Mouse (Mus musculus) limb, embryonic 15.5 days (tissue): ENCODE measurements around the gene Gkn1. TPM values are rescaled to one million over a fixed set of nuclear protein-coding genes. Genes with fewer than 3 reads are reported as not detected.

ENCODE experiments used
- ATAC-seq: fragments of 200-750 bp; cut with Nextera tagmentation; 2 replicates; pipeline ENCODE4 v1.8.0; 2017; ENCODE audit warnings: low read depth, moderate TSS enrichment; ENCODE audit not compliant: insufficient number of reproducible peaks, low FRiP score, low TSS enrichment
- H3K27ac ChIP-seq: fragments of 300-500 bp; sonication (generic); 2 replicates; pipeline ENCODE4 v1.5.1; 2015; ENCODE audit warnings: moderate library complexity, mild to moderate bottlenecking, inconsistent platforms
- H3K27me3 ChIP-seq: fragments of 300-500 bp; sonication (generic); 2 replicates; pipeline ENCODE4 v1.6.1; 2015; ENCODE audit warnings: inconsistent platforms
- H3K36me3 ChIP-seq: fragments of 300-500 bp; sonication (generic); 2 replicates; pipeline ENCODE4 v1.6.1; 2015; ENCODE audit warnings: inconsistent platforms
- H3K4me1 ChIP-seq: fragments of 300-500 bp; sonication (generic); 2 replicates; pipeline ENCODE4 v1.6.1; 2015; ENCODE audit warnings: inconsistent platforms
- H3K4me2 ChIP-seq: fragments of 300-500 bp; sonication (generic); 2 replicates; pipeline ENCODE4 v1.6.1; 2015; ENCODE audit warnings: mild to moderate bottlenecking, inconsistent platforms
- H3K4me3 ChIP-seq: fragments of 300-500 bp; sonication (generic); 2 replicates; pipeline ENCODE4 v1.5.1; 2015; ENCODE audit warnings: mild to moderate bottlenecking, inconsistent platforms
- H3K9ac ChIP-seq: fragments of 300-500 bp; sonication (generic); 2 replicates; pipeline ENCODE4 v1.6.1; 2015; ENCODE audit warnings: inconsistent platforms
- H3K9me3 ChIP-seq: fragments of 300-500 bp; sonication (generic); 2 replicates; pipeline ENCODE4 v1.6.1; 2016; ENCODE audit warnings: inconsistent platforms
- WGBS: fragments of 180-500 bp; shearing (Covaris S2); methylation state at CpG from one replicate; pipeline ENCODE4 v1.1.7; 2015; 5-methylcytosine and 5-hydroxymethylcytosine counted together
- polyA plus RNA-seq: library from polyadenylated mRNA; unstranded; fragments of >200 nt; fragmentation: Nextera tagmentation; extraction: Ambion mirVana; gene quantifications from 2 replicates; pipeline ENCODE4 v1.2.1, GENCODE M21; 2015

Gene Gkn1
- not detected in 2 replicates for polyA plus RNA-seq

- Histone ChIP-seq H3K4me3 (no peak within 1 kb of the TSS), H3K27me3 (no peaks in the 10 kb centered on the region), H3K27ac (no peak within 1 kb of the TSS), H3K9me3 (no peaks in the 10 kb centered on the region), H3K4me2 (no peak within 1 kb of the TSS), H3K9ac (no peak within 1 kb of the TSS), H3K36me3 (no peaks in the 10 kb centered on the region), H3K4me1 (no peaks in the 10 kb centered on the region)
- 87% methylated on average over 8 of the region's 8 CpGs for WGBS
- no peak for ATAC-seq
These were observed at the start of gene Gkn1 for GRCm38 (mm10) chr6:87350829-87351228. Gkn1 (minus strand) TSS chr6:87350942.

- no peak overlapping the region for H3K27ac ChIP-seq
- H3K9ac ChIP-seq, result no peak overlapping the region
- 54% methylated on average over 4 of the region's 4 CpGs for WGBS
- no peaks in the 10 kb centered on the region for H3K27me3 ChIP-seq
- H3K4me2 ChIP-seq, result no peak overlapping the region
- ATAC-seq, result no peak
- H3K4me3 ChIP-seq, result no peak overlapping the region
- H3K4me1 ChIP-seq, result no peaks in the 10 kb centered on the region
- no peaks in the 10 kb centered on the region for H3K9me3 ChIP-seq
- no peaks in the 10 kb centered on the region for H3K36me3 ChIP-seq
These were observed 49.3 kb upstream of the Gkn1 start for GRCm38 (mm10) chr6:87399886-87400566.

GRCm38 (mm10) chr6:87399137-87399536 lies 48.4 kb upstream of the Gkn1 start:
- WGBS, result under 1% methylated on average over 5 of the region's 5 CpGs
- Histone ChIP-seq H3K4me1 (no peaks in the 10 kb centered on the region), H3K36me3 (no peaks in the 10 kb centered on the region), H3K9ac (no peak overlapping the region), H3K4me2 (no peak overlapping the region), H3K4me3 (no peak overlapping the region), H3K27ac (no peak overlapping the region), H3K9me3 (no peaks in the 10 kb centered on the region), H3K27me3 (no peaks in the 10 kb centered on the region)
- ATAC-seq, result no peak

GRCm38 (mm10) chr6:87394783-87395182 lies 44.0 kb upstream of the Gkn1 start:
- H3K9me3 ChIP-seq, result no peaks in the 10 kb centered on the region
- no peak for ATAC-seq
- no peak overlapping the region for H3K4me3 ChIP-seq
- H3K27me3 ChIP-seq, result no peaks in the 10 kb centered on the region
- no peak overlapping the region for H3K27ac ChIP-seq
- no peak overlapping the region for H3K9ac ChIP-seq
- no peaks in the 10 kb centered on the region for H3K36me3 ChIP-seq
- no peak overlapping the region for H3K4me2 ChIP-seq
- WGBS, result 84% methylated on average over 9 of the region's 9 CpGs
- no peaks in the 10 kb centered on the region for H3K4me1 ChIP-seq

GRCm38 (mm10) chr6:87393466-87394205 lies 42.9 kb upstream of the Gkn1 start:
- Histone ChIP-seq H3K27me3 (no peaks in the 10 kb centered on the region), H3K4me2 (no peak overlapping the region), H3K4me1 (no peaks in the 10 kb centered on the region), H3K27ac (no peak overlapping the region), H3K9me3 (no peaks in the 10 kb centered on the region), H3K9ac (no peak overlapping the region), H3K4me3 (no peak overlapping the region), H3K36me3 (no peaks in the 10 kb centered on the region)
- ATAC-seq, result no peak
- WGBS, result 61% methylated on average over 8 of the region's 8 CpGs

- H3K4me2 ChIP-seq, result no peak overlapping the region
- H3K9ac ChIP-seq, result no peak overlapping the region
- H3K27me3 ChIP-seq, result no peaks in the 10 kb centered on the region; the same call in 1 of the 2 replicates
- ATAC-seq, result no peak
- no peaks in the 10 kb centered on the region for H3K9me3 ChIP-seq
- no peaks in the 10 kb centered on the region for H3K36me3 ChIP-seq
- WGBS, result 32% methylated on average over 5 of the region's 5 CpGs
- H3K27ac ChIP-seq, result no peak overlapping the region
- H3K4me1 ChIP-seq, result peaks cover 4% of the 10 kb centered on the region; the same call in 1 of the 2 replicates
- no peak overlapping the region for H3K4me3 ChIP-seq
These were observed 38.8 kb upstream of the Gkn1 start for GRCm38 (mm10) chr6:87389455-87389989.

GRCm38 (mm10) chr6:87388877-87389276 lies 38.1 kb upstream of the Gkn1 start, which contains the start of gene Gkn3:
Gkn3 (minus strand) TSS chr6:87388935.
- no peak within 1 kb of the TSS for H3K27ac ChIP-seq
- WGBS, result 70% methylated on average over 7 of the region's 7 CpGs
- H3K36me3 ChIP-seq, result no peaks in the 10 kb centered on the region
- H3K9me3 ChIP-seq, result no peaks in the 10 kb centered on the region
- no peak within 1 kb of the TSS for H3K4me3 ChIP-seq
- H3K4me2 ChIP-seq, result no peak within 1 kb of the TSS
- H3K4me1 ChIP-seq, result peaks cover 10% of the 10 kb centered on the region; the same call in 1 of the 2 replicates
- no peaks in the 10 kb centered on the region; the same call in 1 of the 2 replicates for H3K27me3 ChIP-seq
- H3K9ac ChIP-seq, result no peak within 1 kb of the TSS
- no peak for ATAC-seq

GRCm38 (mm10) chr6:87386681-87387080 lies 35.9 kb upstream of the Gkn1 start:
- H3K36me3 ChIP-seq, result no peaks in the 10 kb centered on the region
- H3K4me3 ChIP-seq, result no peak overlapping the region
- no peak overlapping the region for H3K9ac ChIP-seq
- H3K4me1 ChIP-seq, result peaks cover 11% of the 10 kb centered on the region; the same call in 1 of the 2 replicates
- no peak for ATAC-seq
- H3K4me2 ChIP-seq, result no peak overlapping the region
- no peaks in the 10 kb centered on the region for H3K9me3 ChIP-seq
- H3K27me3 ChIP-seq, result no peaks in the 10 kb centered on the region; the same call in 1 of the 2 replicates
- WGBS, result 75% methylated on average over 10 of the region's 10 CpGs
- no peak overlapping the region for H3K27ac ChIP-seq

GRCm38 (mm10) chr6:87386203-87386602 lies 35.5 kb upstream of the Gkn1 start:
- no peak overlapping the region for H3K4me2 ChIP-seq
- no peak overlapping the region for H3K27ac ChIP-seq
- no peak for ATAC-seq
- no peaks in the 10 kb centered on the region for H3K36me3 ChIP-seq
- H3K4me1 ChIP-seq, result peaks cover 11% of the 10 kb centered on the region; the same call in 1 of the 2 replicates
- no peak overlapping the region for H3K4me3 ChIP-seq
- H3K9ac ChIP-seq, result no peak overlapping the region
- 12% methylated on average over 7 of the region's 7 CpGs for WGBS
- no peaks in the 10 kb centered on the region for H3K9me3 ChIP-seq
- H3K27me3 ChIP-seq, result no peaks in the 10 kb centered on the region; the same call in 1 of the 2 replicates

- Histone ChIP-seq H3K27ac (no peak overlapping the region), H3K4me1 (peaks cover 11% of the 10 kb centered on the region; the same call in 1 of the 2 replicates), H3K36me3 (no peaks in the 10 kb centered on the region), H3K4me3 (peak overlapping the region; percentile 32; the same call in 1 of the 2 replicates), H3K9ac (no peak overlapping the region), H3K4me2 (peak overlapping the region; percentile 59), H3K27me3 (peaks cover 6% of the 10 kb centered on the region; the same call in 1 of the 2 replicates), H3K9me3 (no peaks in the 10 kb centered on the region)
- no peak for ATAC-seq
- WGBS, result 36% methylated on average over 5 of the region's 6 CpGs
These were observed 34.0 kb upstream of the Gkn1 start for GRCm38 (mm10) chr6:87384761-87385160.

GRCm38 (mm10) chr6:87383926-87384691 lies 33.4 kb upstream of the Gkn1 start:
- Histone ChIP-seq H3K9me3 (no peaks in the 10 kb centered on the region), H3K27ac (no peak overlapping the region), H3K4me1 (peaks cover 11% of the 10 kb centered on the region; the same call in 1 of the 2 replicates), H3K9ac (no peak overlapping the region), H3K27me3 (peaks cover 6% of the 10 kb centered on the region; the same call in 1 of the 2 replicates), H3K36me3 (no peaks in the 10 kb centered on the region), H3K4me2 (peak overlapping the region; percentile 59), H3K4me3 (peak overlapping the region; percentile 32)
- ATAC-seq, result no peak
- WGBS, result 10% methylated on average over 24 of the region's 24 CpGs
